Mouse (Mus musculus): Measurements from ENCODE around the gene Dtx4. TPM values are rescaled to one million over a fixed set of nuclear protein-coding genes. Genes with fewer than 3 reads are reported as not detected.
"Not testable (repeated sequence)": the region's sequence is repeated elsewhere in the genome, so short reads cannot be mapped to it uniquely, and the experiment has no call there.

Gene Dtx4
- 10 to 100 TPM; 37.0 to 41.8 TPM for total RNA-seq (2021)
- long read RNA-seq, experiment 1, full-length matches to known transcripts, result 5 of 12 reads
- long read RNA-seq, experiment 1, partial matches to known transcripts, result 4 of 12 reads
- long read RNA-seq, experiment 1, other reads (novel, unspliced or antisense), result 3 of 12 reads
- long read RNA-seq, experiment 2, full-length matches to known transcripts, result 9 of 16 reads
- long read RNA-seq, experiment 2, partial matches to known transcripts, result 6 of 16 reads
- long read RNA-seq, experiment 2, other reads (novel, unspliced or antisense), result 1 of 16 reads

- DNase-seq (ENCODE audit: low spot score in 2 of 2), result peak; percentile 92 to 94
Measured at GRCm38 (mm10) chr19:12501370-12502347, at the start of gene Dtx4. TSS of gene Dtx4 (minus strand) at chr19:12501454.

GRCm38 (mm10) chr19:12550005-12550942 is 49.0 kb upstream of the Dtx4 start:
- DNase-seq (ENCODE audit: low spot score in 2 of 2), result no peak

GRCm38 (mm10) chr19:12549166-12549565 is 47.9 kb upstream of the Dtx4 start:
- no peak for DNase-seq (ENCODE audit: low spot score in 2 of 2)

GRCm38 (mm10) chr19:12545440-12545839 is 44.2 kb upstream of the Dtx4 start, which contains the start of gene Fam111a:
TSS of gene Fam111a (plus strand) at chr19:12545740.
- not testable (repeated sequence) for DNase-seq (ENCODE audit: low spot score in 2 of 2)

- DNase-seq (ENCODE audit: low spot score in 2 of 2), result no peak
Measured at GRCm38 (mm10) chr19:12541644-12542043, 40.4 kb upstream of the Dtx4 start.

GRCm38 (mm10) chr19:12540727-12541126 is 39.5 kb upstream of the Dtx4 start:
- no peak for DNase-seq (ENCODE audit: low spot score in 2 of 2)

- DNase-seq (ENCODE audit: low spot score in 2 of 2), result no peak
Measured at GRCm38 (mm10) chr19:12539975-12540374, 38.7 kb upstream of the Dtx4 start.

GRCm38 (mm10) chr19:12537168-12537567 is 35.9 kb upstream of the Dtx4 start:
- no peak for DNase-seq (ENCODE audit: low spot score in 2 of 2)

- DNase-seq (ENCODE audit: low spot score in 2 of 2), result no peak
Measured at GRCm38 (mm10) chr19:12523377-12523776, 22.1 kb upstream of the Dtx4 start.

- DNase-seq (ENCODE audit: low spot score in 2 of 2), result no peak
Measured at GRCm38 (mm10) chr19:12518541-12518890, 17.3 kb upstream of the Dtx4 start.

- DNase-seq (ENCODE audit: low spot score in 2 of 2), result peak; percentile 72 to 82
Measured at GRCm38 (mm10) chr19:12517671-12518540, 16.7 kb upstream of the Dtx4 start.

- no peak for DNase-seq (ENCODE audit: low spot score in 2 of 2)
Measured at GRCm38 (mm10) chr19:12514621-12515020, 13.4 kb upstream of the Dtx4 start.

GRCm38 (mm10) chr19:12502756-12503155 is 1.5 kb upstream of the Dtx4 start:
- no peak for DNase-seq (ENCODE audit: low spot score in 2 of 2)

- DNase-seq (ENCODE audit: low spot score in 2 of 2), result peak in 1 of 2 experiments; percentile 58
Measured at GRCm38 (mm10) chr19:12500881-12501311, 358 bp downstream of the Dtx4 start.

- DNase-seq (ENCODE audit: low spot score in 2 of 2), result peak in 1 of 2 experiments; percentile 76
Measured at GRCm38 (mm10) chr19:12500124-12500523, 1.1 kb downstream of the Dtx4 start.

GRCm38 (mm10) chr19:12499485-12499884 is 1.8 kb downstream of the Dtx4 start:
- no peak for DNase-seq (ENCODE audit: low spot score in 2 of 2)

- DNase-seq (ENCODE audit: low spot score in 2 of 2), result no peak
Measured at GRCm38 (mm10) chr19:12498941-12499340, 2.3 kb downstream of the Dtx4 start.

- DNase-seq (ENCODE audit: low spot score in 2 of 2), result no peak
Measured at GRCm38 (mm10) chr19:12498321-12498720, 2.9 kb downstream of the Dtx4 start.

GRCm38 (mm10) chr19:12497909-12498308 is 3.3 kb downstream of the Dtx4 start:
- no peak for DNase-seq (ENCODE audit: low spot score in 2 of 2)

- no peak for DNase-seq (ENCODE audit: low spot score in 2 of 2)
Measured at GRCm38 (mm10) chr19:12496241-12496640, 5.0 kb downstream of the Dtx4 start.

Measured in layer of hippocampus, postnatal 14 days (tissue).